Mouse (Mus musculus): ENCODE measurements around the gene Pigk. TPM values are rescaled to one million over a fixed set of nuclear protein-coding genes. Genes with fewer than 3 reads are reported as not detected.

The Pigk gene
- polyA plus RNA-seq, 1 experiment from 2014 or later: 40.3 TPM

GRCm38 (mm10) chr3:152793006-152793405 lies 79.1 kb downstream of the Pigk start:
- no peak overlapping the region for H3K27ac ChIP-seq (ENCODE audit: low read length)
- no peak overlapping the region for H3K9ac ChIP-seq (ENCODE audit: low read length)
- H3K9me3 ChIP-seq (replicated peaks; ENCODE audit: control insufficient read depth, low read length): peaks cover 4% of the 10 kb centered on the region; the same call in 1 of the 2 replicates
- H3K36me3 ChIP-seq (ENCODE audit: control insufficient read depth, insufficient read depth): no peaks in the 10 kb centered on the region
- H3K4me1 ChIP-seq (ENCODE audit: control insufficient read depth, insufficient read depth, low read length): no peaks in the 10 kb centered on the region
- no peak overlapping the region for H3K4me3 ChIP-seq (ENCODE audit: low read length)
- H3K4me2 ChIP-seq (ENCODE audit: low read depth, low read length): no peak overlapping the region
- H3K27me3 ChIP-seq (ENCODE audit: control insufficient read depth, insufficient read depth, low read length): no peaks in the 10 kb centered on the region
- ATAC-seq (replicated peaks; ENCODE audit: extremely low read depth, insufficient read depth, low FRiP score): no peak
- 67% methylated on average over 4 of the region's 4 CpGs for WGBS

- Histone ChIP-seq H3K27me3 (ENCODE audit: control insufficient read depth, insufficient read depth, low read length) (no peaks in the 10 kb centered on the region), H3K9me3 (replicated peaks; ENCODE audit: control insufficient read depth, low read length) (peaks cover 5% of the 10 kb centered on the region; the same call in 1 of the 2 replicates), H3K27ac (ENCODE audit: low read length) (no peak overlapping the region), H3K4me2 (ENCODE audit: low read depth, low read length) (no peak overlapping the region), H3K9ac (ENCODE audit: low read length) (no peak overlapping the region), H3K4me3 (ENCODE audit: low read length) (no peak overlapping the region), H3K4me1 (ENCODE audit: control insufficient read depth, insufficient read depth, low read length) (no peaks in the 10 kb centered on the region), H3K36me3 (ENCODE audit: control insufficient read depth, insufficient read depth) (no peaks in the 10 kb centered on the region)
- no peak for ATAC-seq (replicated peaks; ENCODE audit: extremely low read depth, insufficient read depth, low FRiP score)
- WGBS: 84% methylated on average over 4 of the region's 4 CpGs
These were observed 82.3 kb downstream of the Pigk start for GRCm38 (mm10) chr3:152796216-152796615.

GRCm38 (mm10) chr3:152797354-152797753 lies 83.5 kb downstream of the Pigk start:
- no peak overlapping the region for H3K4me3 ChIP-seq (ENCODE audit: low read length)
- 22% methylated on average over 2 of the region's 2 CpGs for WGBS
- peaks cover 6% of the 10 kb centered on the region; the same call in 1 of the 2 replicates for H3K9me3 ChIP-seq (replicated peaks; ENCODE audit: control insufficient read depth, low read length)
- no peaks in the 10 kb centered on the region for H3K36me3 ChIP-seq (ENCODE audit: control insufficient read depth, insufficient read depth)
- no peak overlapping the region for H3K27ac ChIP-seq (ENCODE audit: low read length)
- H3K4me2 ChIP-seq (ENCODE audit: low read depth, low read length): no peak overlapping the region
- H3K27me3 ChIP-seq (ENCODE audit: control insufficient read depth, insufficient read depth, low read length): no peaks in the 10 kb centered on the region
- no peak overlapping the region for H3K9ac ChIP-seq (ENCODE audit: low read length)
- no peaks in the 10 kb centered on the region for H3K4me1 ChIP-seq (ENCODE audit: control insufficient read depth, insufficient read depth, low read length)
- no peak for ATAC-seq (replicated peaks; ENCODE audit: extremely low read depth, insufficient read depth, low FRiP score)

- Histone ChIP-seq H3K36me3 (ENCODE audit: control insufficient read depth, insufficient read depth) (no peaks in the 10 kb centered on the region), H3K9ac (ENCODE audit: low read length) (no peak overlapping the region), H3K27ac (ENCODE audit: low read length) (no peak overlapping the region), H3K27me3 (ENCODE audit: control insufficient read depth, insufficient read depth, low read length) (no peaks in the 10 kb centered on the region), H3K4me2 (ENCODE audit: low read depth, low read length) (no peak overlapping the region), H3K4me1 (ENCODE audit: control insufficient read depth, insufficient read depth, low read length) (no peaks in the 10 kb centered on the region), H3K9me3 (replicated peaks; ENCODE audit: control insufficient read depth, low read length) (0 out of 2 replicates have a peak, but pooled peaks cover 2% of the 10 kb centered on the region), H3K4me3 (ENCODE audit: low read length) (no peak overlapping the region)
- no peak for ATAC-seq (replicated peaks; ENCODE audit: extremely low read depth, insufficient read depth, low FRiP score)
- WGBS: 78% methylated on average over 9 of the region's 9 CpGs
These were observed 86.0 kb downstream of the Pigk start for GRCm38 (mm10) chr3:152799738-152800431.

GRCm38 (mm10) chr3:152813905-152814304 lies 100.0 kb downstream of the Pigk start:
- Histone ChIP-seq H3K27me3 (ENCODE audit: control insufficient read depth, insufficient read depth, low read length) (no peaks in the 10 kb centered on the region), H3K4me1 (ENCODE audit: control insufficient read depth, insufficient read depth, low read length) (no peaks in the 10 kb centered on the region), H3K9me3 (replicated peaks; ENCODE audit: control insufficient read depth, low read length) (no peaks in the 10 kb centered on the region; the same call in 1 of the 2 replicates), H3K27ac (ENCODE audit: low read length) (no peak overlapping the region), H3K36me3 (ENCODE audit: control insufficient read depth, insufficient read depth) (no peaks in the 10 kb centered on the region), H3K9ac (ENCODE audit: low read length) (no peak overlapping the region), H3K4me3 (ENCODE audit: low read length) (no peak overlapping the region), H3K4me2 (ENCODE audit: low read depth, low read length) (no peak overlapping the region)
- no peak for ATAC-seq (replicated peaks; ENCODE audit: extremely low read depth, insufficient read depth, low FRiP score)
- WGBS: 34% methylated on average over 4 of the region's 4 CpGs

- Histone ChIP-seq H3K4me3 (ENCODE audit: low read length) (no peak overlapping the region), H3K9me3 (replicated peaks; ENCODE audit: control insufficient read depth, low read length) (no peaks in the 10 kb centered on the region), H3K36me3 (ENCODE audit: control insufficient read depth, insufficient read depth) (no peaks in the 10 kb centered on the region), H3K27ac (ENCODE audit: low read length) (no peak overlapping the region), H3K4me1 (ENCODE audit: control insufficient read depth, insufficient read depth, low read length) (no peaks in the 10 kb centered on the region), H3K27me3 (ENCODE audit: control insufficient read depth, insufficient read depth, low read length) (no peaks in the 10 kb centered on the region), H3K9ac (ENCODE audit: low read length) (no peak overlapping the region), H3K4me2 (ENCODE audit: low read depth, low read length) (no peak overlapping the region)
- 85% methylated on average over 5 of the region's 5 CpGs for WGBS
- no peak for ATAC-seq (replicated peaks; ENCODE audit: extremely low read depth, insufficient read depth, low FRiP score)
These were observed 101.2 kb downstream of the Pigk start for GRCm38 (mm10) chr3:152815110-152815509.

GRCm38 (mm10) chr3:152820406-152820805 lies 106.5 kb downstream of the Pigk start:
- Histone ChIP-seq H3K9ac (ENCODE audit: low read length) (no peak overlapping the region), H3K36me3 (ENCODE audit: control insufficient read depth, insufficient read depth) (no peaks in the 10 kb centered on the region), H3K4me2 (ENCODE audit: low read depth, low read length) (no peak overlapping the region), H3K4me1 (ENCODE audit: control insufficient read depth, insufficient read depth, low read length) (no peaks in the 10 kb centered on the region), H3K27ac (ENCODE audit: low read length) (no peak overlapping the region), H3K9me3 (replicated peaks; ENCODE audit: control insufficient read depth, low read length) (no peaks in the 10 kb centered on the region), H3K27me3 (ENCODE audit: control insufficient read depth, insufficient read depth, low read length) (no peaks in the 10 kb centered on the region), H3K4me3 (ENCODE audit: low read length) (no peak overlapping the region)
- ATAC-seq (replicated peaks; ENCODE audit: extremely low read depth, insufficient read depth, low FRiP score): no peak
- 62% methylated on average over 3 of the region's 3 CpGs for WGBS

- H3K36me3 ChIP-seq (ENCODE audit: control insufficient read depth, insufficient read depth): no peaks in the 10 kb centered on the region
- H3K4me2 ChIP-seq (ENCODE audit: low read depth, low read length): no peak overlapping the region
- no peak overlapping the region for H3K4me3 ChIP-seq (ENCODE audit: low read length)
- H3K9me3 ChIP-seq (replicated peaks; ENCODE audit: control insufficient read depth, low read length): no peaks in the 10 kb centered on the region
- H3K27me3 ChIP-seq (ENCODE audit: control insufficient read depth, insufficient read depth, low read length): no peaks in the 10 kb centered on the region
- no peak; the same call in 1 of the 2 replicates for ATAC-seq (replicated peaks; ENCODE audit: extremely low read depth, insufficient read depth, low FRiP score)
- no peaks in the 10 kb centered on the region for H3K4me1 ChIP-seq (ENCODE audit: control insufficient read depth, insufficient read depth, low read length)
- no peak overlapping the region for H3K27ac ChIP-seq (ENCODE audit: low read length)
- no peak overlapping the region for H3K9ac ChIP-seq (ENCODE audit: low read length)
- 48% methylated on average over 14 of the region's 14 CpGs for WGBS
These were observed 107.3 kb downstream of the Pigk start for GRCm38 (mm10) chr3:152821202-152821601.

GRCm38 (mm10) chr3:152831377-152831776 lies 117.5 kb downstream of the Pigk start:
- no peak for ATAC-seq (replicated peaks; ENCODE audit: extremely low read depth, insufficient read depth, low FRiP score)
- H3K27me3 ChIP-seq (ENCODE audit: control insufficient read depth, insufficient read depth, low read length): no peaks in the 10 kb centered on the region
- H3K9me3 ChIP-seq (replicated peaks; ENCODE audit: control insufficient read depth, low read length): 0 out of 2 replicates have a peak, but pooled peaks cover 5% of the 10 kb centered on the region
- no peak overlapping the region for H3K27ac ChIP-seq (ENCODE audit: low read length)
- H3K36me3 ChIP-seq (ENCODE audit: control insufficient read depth, insufficient read depth): no peaks in the 10 kb centered on the region
- H3K4me2 ChIP-seq (ENCODE audit: low read depth, low read length): no peak overlapping the region
- H3K4me1 ChIP-seq (ENCODE audit: control insufficient read depth, insufficient read depth, low read length): no peaks in the 10 kb centered on the region
- H3K4me3 ChIP-seq (ENCODE audit: low read length): no peak overlapping the region
- WGBS: 62% methylated on average over 3 of the region's 3 CpGs
- no peak overlapping the region for H3K9ac ChIP-seq (ENCODE audit: low read length)
